Mouse (Mus musculus) E14TG2a.4 (cell line): ENCODE measurements at regions not wholly inside any gene's neighbourhood (a gene's known extent, or its start where the extent isn't known, plus 50 kb on each side); places are given as distances from the start of the nearest gene placed in this dataset.
A peak's percentile ranks its signal among the peaks of the same experiment; 100 is the strongest.

Experiments used
- H3K27me3 ChIP-seq: 2 replicates; pipeline ENCODE4 v1.6.1; 2014; ENCODE audit warnings: low read length, control low read depth; ENCODE audit not compliant: insufficient read depth
- H3K36me3 ChIP-seq: 2 replicates; pipeline ENCODE4 v1.6.1; 2014; ENCODE audit warnings: low read length, control low read depth; ENCODE audit not compliant: insufficient read depth
- H3K4me1 ChIP-seq: replicated peaks from 2 replicates; pipeline ENCODE4 v1.6.1; 2014; ENCODE audit warnings: low read depth, low read length, control low read depth
- H3K4me3 ChIP-seq: replicated peaks from 2 replicates; pipeline ENCODE4 v1.5.1; 2014; ENCODE audit warnings: mild to moderate bottlenecking, low read length
- H3K9me3 ChIP-seq: 2 replicates; pipeline ENCODE4 v1.6.1; 2014; ENCODE audit warnings: low read length, control low read depth
- CTCF ChIP-seq: conservative IDR thresholded peaks from 2 replicates; pipeline ENCODE4 v1.5.1; 2014; ENCODE audit warnings: low read length
- NANOG ChIP-seq: IDR thresholded peaks from 2 replicates; pipeline ENCODE4 v1.6.1; 2014; ENCODE audit warnings: borderline replicate concordance, low read length, mixed read lengths
- POU5F1 ChIP-seq: IDR thresholded peaks from 2 replicates; pipeline ENCODE4 v1.6.1; 2014; ENCODE audit warnings: low read length, borderline replicate concordance

GRCm38 (mm10) chr6:140895441-140895840 lies 166.4 kb downstream of the Gm11077 start:
- H3K4me1 ChIP-seq, result 0 out of 2 replicates have a peak, but pooled peaks cover 4% of the 10 kb centered on the region
- H3K36me3 ChIP-seq, result no peaks in the 10 kb centered on the region
- H3K4me3 ChIP-seq, result no peak overlapping the region
- no peak for TF ChIP-seq CTCF
- TF ChIP-seq POU5F1, result no peak
- no peak for TF ChIP-seq NANOG
- H3K27me3 ChIP-seq, result no peaks in the 10 kb centered on the region
- no peaks in the 10 kb centered on the region for H3K9me3 ChIP-seq

- no peak for TF ChIP-seq NANOG
- no peak for TF ChIP-seq CTCF
- TF ChIP-seq POU5F1, result no peak
- Histone ChIP-seq H3K4me3 (no peak overlapping the region), H3K36me3 (no peaks in the 10 kb centered on the region), H3K9me3 (no peaks in the 10 kb centered on the region), H3K27me3 (no peaks in the 10 kb centered on the region), H3K4me1 (0 out of 2 replicates have a peak, but pooled peaks cover 4% of the 10 kb centered on the region)
Measured at GRCm38 (mm10) chr6:140897111-140897510, 168.0 kb downstream of the Gm11077 start.

DNA sequence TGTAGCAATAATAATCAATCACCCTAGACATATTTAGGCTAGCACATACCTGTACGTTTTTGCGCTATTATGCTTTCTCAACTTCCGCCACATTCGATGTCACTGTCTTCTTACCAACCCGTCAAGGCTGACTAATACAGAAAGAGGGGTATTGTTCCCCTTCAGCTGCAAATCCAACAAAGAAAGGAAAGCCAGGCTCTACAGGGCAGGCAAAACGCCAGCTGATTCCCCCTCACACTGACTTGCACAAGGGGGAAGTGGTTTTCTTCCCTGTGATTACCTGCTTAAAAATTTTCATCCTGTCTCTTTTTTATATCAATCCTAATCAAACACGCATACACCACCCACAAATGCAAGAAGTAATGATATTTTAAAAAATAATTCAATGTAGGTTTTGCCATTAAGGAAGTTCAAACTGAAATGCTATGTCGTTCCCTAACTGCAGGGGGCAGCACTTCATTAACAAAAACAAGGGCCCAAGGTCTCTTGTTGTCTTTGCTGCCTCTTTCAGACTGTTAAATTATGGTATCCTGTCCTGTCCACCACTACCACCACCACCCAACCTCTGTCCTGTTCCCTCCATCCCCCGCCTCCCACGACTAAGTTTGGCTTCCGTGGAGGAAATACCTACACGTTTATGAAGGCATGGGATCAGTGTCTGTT lies 195.4 kb downstream of the Gm11077 start:
- peak; percentile 53 for TF ChIP-seq CTCF
- TF ChIP-seq NANOG, result no peak

GRCm38 (mm10) chr6:140927616-140928015 lies 198.5 kb downstream of the Gm11077 start:
- no peaks in the 10 kb centered on the region for H3K9me3 ChIP-seq
- no peaks in the 10 kb centered on the region for H3K27me3 ChIP-seq
- no peaks in the 10 kb centered on the region for H3K36me3 ChIP-seq
- no peak for TF ChIP-seq POU5F1
- no peak for TF ChIP-seq CTCF
- TF ChIP-seq NANOG, result no peak
- no peaks in the 10 kb centered on the region for H3K4me1 ChIP-seq
- H3K4me3 ChIP-seq, result no peak overlapping the region

More for the DNA sequence above, 195.4 kb downstream of the Gm11077 start:
- no peaks in the 10 kb centered on the region for H3K27me3 ChIP-seq
- no peaks in the 10 kb centered on the region for H3K36me3 ChIP-seq
- H3K4me1 ChIP-seq, result no peaks in the 10 kb centered on the region
- H3K9me3 ChIP-seq, result no peaks in the 10 kb centered on the region
- no peak overlapping the region for H3K4me3 ChIP-seq

GRCm38 (mm10) chr6:140934286-140934685 lies 205.2 kb downstream of the Gm11077 start:
- TF ChIP-seq CTCF (no peak), POU5F1 (no peak), NANOG (no peak)

DNA sequence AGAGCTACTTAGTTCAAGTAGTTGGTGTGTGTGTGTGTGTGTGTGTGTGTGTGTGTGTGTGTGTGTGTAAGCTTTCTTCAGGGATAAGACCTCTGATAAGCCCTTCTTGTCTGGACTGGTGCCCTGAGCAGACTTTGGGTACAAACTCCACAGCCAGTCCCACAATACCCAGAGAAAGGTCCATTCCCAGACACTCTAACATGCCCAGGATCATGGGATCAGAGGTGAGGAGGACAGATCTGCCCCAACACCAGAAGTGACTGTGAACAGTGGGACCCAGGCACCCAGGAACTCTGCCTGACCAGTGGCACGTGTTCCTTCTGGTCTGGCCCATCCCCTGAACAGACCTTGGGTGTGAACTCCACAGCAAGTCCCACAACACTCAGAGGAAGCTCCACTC lies 208.9 kb downstream of the Gm11077 start:
- H3K36me3 ChIP-seq, result no peaks in the 10 kb centered on the region
- H3K9me3 ChIP-seq, result no peaks in the 10 kb centered on the region
- no peak overlapping the region for H3K4me3 ChIP-seq
- no peaks in the 10 kb centered on the region for H3K4me1 ChIP-seq
- no peaks in the 10 kb centered on the region for H3K27me3 ChIP-seq
- TF ChIP-seq POU5F1, result no peak
- no peak for TF ChIP-seq CTCF
- no peak for TF ChIP-seq NANOG

More at GRCm38 (mm10) chr6:140934286-140934685, 205.2 kb downstream of the Gm11077 start:
- no peaks in the 10 kb centered on the region for H3K9me3 ChIP-seq
- no peaks in the 10 kb centered on the region for H3K4me1 ChIP-seq
- no peaks in the 10 kb centered on the region for H3K27me3 ChIP-seq
- no peaks in the 10 kb centered on the region for H3K36me3 ChIP-seq
- H3K4me3 ChIP-seq, result no peak overlapping the region

DNA sequence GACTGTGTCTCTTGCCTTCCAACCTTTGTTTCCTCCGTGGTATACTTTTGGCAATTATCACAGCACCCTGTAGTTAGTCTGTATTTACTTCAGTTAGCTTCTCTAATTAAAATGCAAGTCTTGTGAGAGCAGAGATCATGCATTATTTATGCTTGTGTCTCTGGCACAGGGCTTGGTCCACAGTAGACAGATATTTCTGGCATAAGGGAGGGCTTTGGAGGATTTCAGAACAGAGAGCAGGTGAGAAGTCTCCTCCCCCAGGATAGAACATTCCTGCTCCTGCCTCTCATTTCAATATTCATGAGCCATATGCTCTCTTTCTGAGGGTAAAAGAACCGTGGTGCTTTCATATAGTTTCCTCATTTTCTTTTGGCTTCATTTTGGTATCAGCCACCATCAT lies 217.6 kb downstream of the Gm11077 start:
- no peaks in the 10 kb centered on the region for H3K27me3 ChIP-seq
- H3K4me3 ChIP-seq, result no peak overlapping the region
- H3K36me3 ChIP-seq, result no peaks in the 10 kb centered on the region
- TF ChIP-seq NANOG (no peak), POU5F1 (no peak)
- H3K4me1 ChIP-seq, result no peaks in the 10 kb centered on the region
- no peaks in the 10 kb centered on the region for H3K9me3 ChIP-seq

GRCm38 (mm10) chr6:140950483-140950882 lies 221.4 kb downstream of the Gm11077 start:
- H3K4me1 ChIP-seq, result no peaks in the 10 kb centered on the region
- no peaks in the 10 kb centered on the region for H3K9me3 ChIP-seq
- H3K27me3 ChIP-seq, result no peaks in the 10 kb centered on the region
- TF ChIP-seq POU5F1, result no peak
- no peak overlapping the region for H3K4me3 ChIP-seq
- no peaks in the 10 kb centered on the region for H3K36me3 ChIP-seq

DNA sequence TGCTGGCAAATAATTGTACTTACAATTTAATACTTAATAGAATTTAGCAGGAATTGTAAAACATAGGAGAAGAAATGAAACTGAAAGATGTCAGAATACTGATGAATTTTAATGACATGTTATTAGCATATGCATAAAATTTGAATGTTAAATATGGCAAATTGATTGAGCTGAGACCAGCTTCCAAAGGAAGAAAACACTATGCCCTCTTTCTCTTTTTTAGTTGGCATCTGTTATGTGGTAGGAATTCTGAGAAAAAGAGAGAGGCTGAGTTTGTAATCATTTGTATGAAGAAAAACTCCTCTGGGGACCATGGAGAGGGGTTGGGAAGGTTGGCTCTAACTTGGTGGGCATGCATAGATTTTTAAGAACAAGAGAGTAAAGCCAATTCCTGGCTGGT lies 224.2 kb downstream of the Gm11077 start:
- Histone ChIP-seq H3K9me3 (no peaks in the 10 kb centered on the region), H3K27me3 (no peaks in the 10 kb centered on the region), H3K36me3 (no peaks in the 10 kb centered on the region), H3K4me1 (no peaks in the 10 kb centered on the region), H3K4me3 (no peak overlapping the region)
- TF ChIP-seq CTCF, result no peak
- no peak for TF ChIP-seq NANOG
- no peak for TF ChIP-seq POU5F1
